Mouse (Mus musculus) embryo, embryonic 9.5 days (tissue): Measurements from ENCODE around the gene Slc24a2.

ENCODE experiments used
- DNase-seq: peaks from one replicate; pipeline ENCODE4 v3.0.0-alpha.2; 2017; ENCODE audit errors: extremely low spot score

Slc24a2 gene

GRCm38 (mm10) chr4:87043296-87043695 is 187.0 kb downstream of the Slc24a2 start:
- DNase-seq = no peak

GRCm38 (mm10) chr4:87041412-87041997 is 188.8 kb downstream of the Slc24a2 start:
- DNase-seq = no peak

- DNase-seq = peak; percentile 14
Observed at GRCm38 (mm10) chr4:87037592-87037991, 192.7 kb downstream of the Slc24a2 start.

- DNase-seq = no peak
Observed at GRCm38 (mm10) chr4:87036507-87036906, 193.8 kb downstream of the Slc24a2 start.

- no peak for DNase-seq
Observed at GRCm38 (mm10) chr4:87035701-87036100, 194.6 kb downstream of the Slc24a2 start.

GRCm38 (mm10) chr4:87032632-87033031 is 197.6 kb downstream of the Slc24a2 start:
- no peak for DNase-seq

- no peak for DNase-seq
Observed at GRCm38 (mm10) chr4:87031076-87031475, 199.2 kb downstream of the Slc24a2 start.

GRCm38 (mm10) chr4:87026311-87027151 is 203.7 kb downstream of the Slc24a2 start:
- DNase-seq = no peak

GRCm38 (mm10) chr4:87024556-87024955 is 205.7 kb downstream of the Slc24a2 start:
- DNase-seq = no peak

GRCm38 (mm10) chr4:87021542-87021941 is 208.7 kb downstream of the Slc24a2 start:
- no peak for DNase-seq

GRCm38 (mm10) chr4:87019486-87020105 is 210.7 kb downstream of the Slc24a2 start:
- no peak for DNase-seq

GRCm38 (mm10) chr4:87018073-87018997 is 211.9 kb downstream of the Slc24a2 start:
- DNase-seq = no peak

GRCm38 (mm10) chr4:87017464-87017863 is 212.8 kb downstream of the Slc24a2 start:
- DNase-seq = no peak

GRCm38 (mm10) chr4:87015746-87016145 is 214.5 kb downstream of the Slc24a2 start:
- DNase-seq = no peak

GRCm38 (mm10) chr4:87013721-87014620 is 216.3 kb downstream of the Slc24a2 start:
- no peak for DNase-seq

- no peak for DNase-seq
Observed at GRCm38 (mm10) chr4:86992470-86992869, 237.8 kb downstream of the Slc24a2 start.

GRCm38 (mm10) chr4:86989301-86989700 is 241.0 kb downstream of the Slc24a2 start:
- no peak for DNase-seq

GRCm38 (mm10) chr4:86987846-86988245 is 242.4 kb downstream of the Slc24a2 start:
- DNase-seq = no peak

- no peak for DNase-seq
Observed at GRCm38 (mm10) chr4:86977272-86977671, 253.0 kb downstream of the Slc24a2 start.

GRCm38 (mm10) chr4:86957576-86958411 is 272.5 kb downstream of the Slc24a2 start:
- peak; percentile 73 for DNase-seq
